Mouse (Mus musculus) retina, postnatal 1 day (tissue): ENCODE results near the gene Spg20.

ENCODE experiments used
- DNase-seq: peaks from one replicate; pipeline ENCODE4 v3.0.0-alpha.2; 2012

Spg20 gene

DNA sequence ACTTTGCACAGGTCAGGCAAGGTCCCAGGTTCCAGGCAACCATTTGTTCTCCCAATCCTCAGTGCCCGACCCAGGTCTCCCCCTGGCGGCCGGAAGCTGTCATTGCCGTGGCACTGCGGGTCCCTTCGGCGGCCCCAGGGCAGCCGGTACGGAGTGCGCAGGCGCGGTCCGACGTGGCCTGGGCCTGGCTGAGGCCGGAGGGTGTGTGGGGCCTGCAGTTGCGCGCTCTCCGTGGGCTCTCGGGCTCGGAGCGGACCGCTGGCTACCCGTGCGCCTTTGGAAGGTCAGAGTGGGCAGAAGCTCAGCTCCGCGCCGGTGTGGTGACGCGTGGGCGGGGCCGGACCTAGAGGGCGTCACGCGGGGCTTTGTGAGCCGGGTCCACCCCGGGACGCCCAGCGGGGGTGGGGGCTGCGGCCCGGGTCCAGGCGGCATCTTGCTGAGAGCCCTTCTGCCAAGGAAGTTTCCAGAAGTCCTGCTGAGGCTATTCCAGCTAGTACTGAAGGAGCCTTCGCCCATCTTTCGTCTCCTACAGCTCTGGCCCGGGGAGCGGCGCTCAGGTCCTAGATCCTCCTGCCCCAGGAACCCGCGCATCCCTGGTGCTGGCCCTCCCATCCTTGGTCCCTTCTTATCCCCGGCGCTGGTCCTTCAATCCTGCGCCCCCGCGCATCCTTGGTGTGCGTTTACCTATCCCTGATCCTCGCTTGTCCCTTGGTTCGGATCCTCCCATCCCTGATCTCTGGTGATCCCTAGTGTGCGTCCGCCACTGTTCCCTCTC, at the start of gene Spg20:
Gene Spg20 (plus strand): TSS at position 174 of the 775 bp plus-strand sequence.
- peak; percentile 94 for DNase-seq

DNA sequence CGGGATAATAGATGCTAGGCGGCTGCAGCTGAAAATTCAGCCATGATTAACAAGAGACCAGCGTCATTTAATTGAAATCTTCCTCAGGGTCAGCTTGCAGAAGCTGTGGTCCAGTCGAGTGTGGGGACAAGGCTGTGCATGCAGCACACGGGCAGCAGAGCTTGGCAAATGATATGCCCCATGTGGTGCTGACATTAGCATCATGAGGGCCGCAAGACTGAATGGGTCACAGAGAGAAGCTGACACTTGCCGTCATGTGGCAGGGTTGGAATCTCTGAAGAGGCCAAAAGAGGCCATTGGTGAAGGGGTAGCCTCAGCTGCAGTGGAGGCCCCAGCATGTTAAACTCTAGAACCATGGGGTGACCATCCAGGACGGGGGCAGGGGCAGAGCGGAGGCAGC, 49.3 kb upstream of the Spg20 start:
- DNase-seq: peak; percentile 37

DNA sequence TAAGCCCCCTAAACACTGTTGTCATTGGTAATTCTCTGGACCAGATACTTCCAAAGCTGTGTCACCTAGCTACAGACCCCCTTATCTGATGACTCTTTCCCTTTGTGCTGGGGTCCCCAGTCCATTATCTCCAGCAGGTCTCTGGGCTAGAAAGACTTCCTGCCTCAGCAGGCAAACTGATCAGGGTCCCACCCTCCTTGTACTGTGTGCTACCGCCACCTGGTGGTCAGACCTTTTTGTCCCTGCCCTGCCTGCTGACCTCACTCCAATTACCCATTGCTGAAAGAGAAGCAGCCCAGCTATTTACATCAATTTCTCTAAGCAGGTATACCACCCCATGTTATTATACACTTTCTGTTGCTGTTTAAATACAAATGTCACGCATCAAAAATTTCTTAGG, 47.5 kb upstream of the Spg20 start:
- peak; percentile 79 for DNase-seq

DNA sequence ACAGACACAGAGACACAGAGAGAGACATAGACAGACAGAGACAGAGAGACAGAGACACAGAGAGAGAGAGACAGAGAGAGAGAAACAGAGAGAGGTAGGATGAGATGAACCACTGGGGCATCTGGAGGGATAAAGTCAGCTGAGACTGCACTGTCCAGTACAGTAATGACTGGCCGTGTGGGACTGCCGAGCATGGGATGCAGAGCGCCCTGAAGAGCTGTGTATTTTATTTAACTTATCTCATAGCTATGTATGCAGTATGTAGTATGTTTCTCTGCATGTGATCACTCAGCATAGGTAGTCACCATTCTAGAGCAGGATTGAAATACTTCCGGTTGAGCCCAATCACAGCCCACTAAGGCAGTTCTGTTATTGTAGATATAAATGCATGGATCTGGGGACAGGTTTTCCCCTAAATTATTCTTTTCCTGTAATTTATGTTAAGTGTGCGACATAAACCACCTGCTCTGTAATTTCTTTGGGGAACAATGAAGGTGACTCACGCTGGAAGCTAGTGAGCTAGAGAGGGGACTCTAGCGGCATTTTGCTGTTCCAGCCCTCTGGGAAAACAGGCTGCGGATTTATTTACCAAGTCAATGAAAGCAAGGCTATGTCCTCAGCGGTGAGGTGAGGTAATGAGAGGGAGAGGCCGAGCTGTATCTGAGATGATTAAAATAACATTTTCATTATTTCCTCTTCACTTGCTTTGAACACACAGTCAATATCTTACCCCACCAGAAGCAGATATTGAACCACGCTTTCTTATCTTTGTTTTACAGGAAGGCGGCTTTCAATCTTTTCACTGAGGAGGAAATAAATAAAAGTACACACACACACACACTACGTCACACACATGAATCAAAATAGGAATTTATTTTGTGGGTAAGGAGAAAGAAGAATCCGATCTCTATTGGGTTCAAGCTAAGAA, 45.9 kb upstream of the Spg20 start:
- DNase-seq: no peak

DNA sequence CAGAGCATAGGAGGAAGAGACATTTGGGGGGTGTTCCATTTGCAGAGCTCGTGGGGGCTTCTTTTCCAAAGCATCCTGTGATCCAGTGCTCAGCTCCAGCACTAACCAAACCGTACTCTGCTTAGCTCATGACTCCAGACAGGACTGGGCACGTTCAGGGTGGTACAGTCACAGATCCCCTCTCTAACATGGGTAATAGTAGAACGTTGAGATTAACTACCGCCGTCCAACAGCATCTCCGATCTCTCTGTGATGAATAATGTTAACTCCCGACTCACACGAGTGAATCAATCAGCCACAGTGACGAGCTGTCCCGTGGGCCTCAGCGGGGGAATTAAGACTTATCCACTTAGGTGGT, 45.3 kb upstream of the Spg20 start:
- DNase-seq: no peak

DNA sequence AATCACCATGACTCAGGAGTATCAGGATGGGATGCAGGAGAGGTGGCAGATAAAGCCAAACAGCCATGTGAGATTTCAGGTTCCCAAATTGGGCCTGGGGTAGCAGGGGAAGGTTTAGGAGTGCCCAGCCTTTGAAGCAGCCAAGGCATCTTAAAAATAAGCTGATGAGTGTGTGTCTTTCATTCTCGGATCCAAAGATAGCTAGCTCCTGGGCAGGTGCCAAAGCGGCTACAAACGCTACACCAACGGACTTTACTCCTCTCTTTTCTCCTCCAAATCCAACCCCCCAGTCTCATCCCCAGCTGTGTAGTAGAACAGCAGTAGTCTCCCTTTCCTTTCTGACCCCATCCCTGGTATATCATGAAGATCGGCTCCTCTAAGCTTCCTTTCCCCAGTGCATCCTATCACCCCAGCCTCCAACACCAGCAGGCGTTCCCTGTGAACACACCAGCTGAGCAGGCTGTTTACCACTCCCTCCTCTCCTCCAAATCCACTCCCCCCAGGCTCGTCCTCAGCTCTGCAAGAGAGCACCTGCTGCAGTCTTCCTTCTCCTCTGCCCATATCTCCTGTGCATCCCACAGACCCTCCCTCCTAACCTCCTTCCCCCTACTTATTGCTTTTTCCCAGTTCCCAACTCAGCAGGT, 44.0 kb upstream of the Spg20 start:
- DNase-seq: no peak

DNA sequence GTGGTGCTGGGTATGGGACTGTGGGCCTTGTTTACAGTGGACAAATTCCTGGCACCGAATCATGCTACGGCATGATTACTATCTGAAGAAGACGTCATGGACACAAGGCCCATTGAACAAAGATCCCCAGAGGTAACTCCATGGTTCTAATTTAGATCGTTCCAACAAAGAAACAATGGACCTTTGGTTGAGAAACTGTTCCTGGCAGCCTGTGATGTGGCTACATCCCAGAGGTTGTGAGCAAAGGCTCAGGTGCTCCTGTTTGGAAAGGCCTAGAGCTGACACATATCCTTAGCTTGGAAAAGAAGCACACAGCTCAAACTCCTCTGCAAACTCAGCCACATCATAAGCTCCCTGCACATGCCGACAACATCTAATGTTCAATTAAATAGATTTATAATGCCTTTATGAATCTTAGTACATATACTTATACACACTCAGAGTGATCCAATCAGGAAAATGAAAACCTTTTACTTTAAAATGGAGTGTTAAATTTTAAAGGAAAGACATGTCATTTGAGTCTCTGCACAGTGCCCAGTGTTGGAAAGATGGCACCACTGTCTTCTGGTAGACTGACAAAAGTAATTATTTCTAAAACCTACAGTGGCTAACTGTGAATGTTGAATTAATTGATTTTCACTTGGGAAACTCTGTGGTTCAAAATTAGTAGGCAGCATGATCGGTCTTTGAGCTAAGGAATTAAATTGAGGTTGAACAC, 37.2 kb upstream of the Spg20 start:
- peak; percentile 38 for DNase-seq

DNA sequence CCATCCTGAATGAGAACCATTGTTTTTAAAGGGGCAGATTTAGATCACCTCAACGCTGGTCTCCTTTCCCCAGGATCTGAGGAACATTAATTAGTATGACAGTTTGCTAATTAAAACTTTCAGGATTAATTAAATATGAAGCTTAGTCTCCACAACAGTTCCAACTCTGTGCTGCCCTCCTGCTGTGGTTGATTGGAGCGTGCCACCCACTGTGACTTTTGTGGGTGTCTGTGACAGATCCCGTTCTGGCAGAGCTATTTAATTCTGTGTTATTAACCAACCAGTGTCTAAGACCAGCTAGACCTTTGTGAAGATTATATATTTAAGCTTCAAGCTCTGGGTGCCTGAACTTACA, 36.6 kb upstream of the Spg20 start:
- peak; percentile 94 for DNase-seq

DNA sequence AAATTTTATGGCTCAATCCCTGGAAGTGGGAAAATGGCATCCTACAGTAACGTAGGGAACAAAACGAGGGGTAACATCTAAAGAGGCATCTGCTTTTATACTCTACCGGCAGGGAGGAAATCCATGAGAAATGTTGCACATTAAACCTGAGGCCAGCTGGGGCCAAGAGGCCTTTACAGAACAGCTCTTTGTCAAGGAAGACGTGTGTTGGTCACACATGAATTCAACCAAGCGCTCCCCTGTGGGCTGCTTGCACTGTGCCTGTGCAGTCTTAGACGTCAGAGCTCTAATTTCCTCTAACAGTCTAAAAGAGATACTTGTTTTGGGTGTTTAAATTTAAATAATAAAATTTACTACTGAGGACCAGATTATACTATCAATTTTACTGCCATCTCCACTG, 33.7 kb upstream of the Spg20 start:
- DNase-seq: no peak

DNA sequence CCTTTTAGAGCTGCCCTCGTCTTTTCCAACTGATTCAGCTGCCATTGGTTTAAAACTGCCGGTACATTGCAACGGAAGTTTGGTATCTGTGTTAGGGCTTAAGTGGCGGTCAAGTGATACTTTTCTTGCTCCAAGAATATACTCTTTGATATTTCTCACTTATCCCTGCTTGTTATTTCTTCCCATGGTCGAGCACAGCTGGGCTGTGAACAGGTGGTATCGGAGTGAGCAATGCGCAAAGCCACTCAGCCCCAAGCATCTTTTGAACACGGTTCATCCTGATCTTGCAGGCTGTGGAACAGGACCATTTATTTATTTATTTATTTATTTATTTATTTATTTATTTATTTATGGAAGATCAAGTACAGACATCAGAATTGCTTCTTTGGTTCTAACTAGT, 32.3 kb upstream of the Spg20 start:
- DNase-seq: no peak

DNA sequence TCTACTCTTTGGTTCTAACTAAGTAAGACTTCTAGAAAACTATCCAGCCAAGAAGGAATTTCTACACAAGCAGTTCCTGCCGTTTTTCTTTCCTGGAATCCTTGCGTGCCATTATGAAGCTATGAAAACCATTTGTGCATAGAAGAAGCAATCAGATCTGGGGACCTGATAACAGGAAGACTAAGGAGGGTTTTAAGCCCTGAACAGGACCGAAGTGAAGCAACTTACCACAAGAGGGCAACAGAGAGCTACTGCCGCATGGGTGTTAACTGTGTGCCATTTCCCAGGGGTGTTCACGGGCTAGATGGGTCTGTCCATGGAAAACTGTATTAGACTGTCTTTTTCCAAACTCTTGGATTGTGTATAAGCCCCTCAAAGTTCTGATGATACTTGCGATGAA, 31.9 kb upstream of the Spg20 start:
- peak; percentile 86 for DNase-seq

DNA sequence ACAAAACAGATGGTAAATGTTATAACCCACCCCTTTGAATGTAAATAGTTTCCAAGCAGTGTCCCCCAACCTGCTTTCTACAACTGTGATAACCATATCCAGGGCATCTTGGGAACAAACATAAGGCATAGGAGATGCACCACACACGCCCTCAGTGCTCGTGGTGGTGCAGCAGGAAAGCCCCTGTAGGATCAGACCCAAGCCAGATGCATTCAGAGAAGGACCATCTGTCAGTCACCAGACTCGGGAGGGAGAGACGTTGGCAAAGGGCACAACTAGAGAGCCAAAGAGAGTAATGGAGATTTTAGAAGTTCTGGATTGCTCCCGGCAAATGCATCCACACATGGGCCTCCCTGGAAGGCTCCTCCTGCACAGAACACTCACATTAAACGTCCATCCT, 27.1 kb upstream of the Spg20 start:
- DNase-seq: no peak

DNA sequence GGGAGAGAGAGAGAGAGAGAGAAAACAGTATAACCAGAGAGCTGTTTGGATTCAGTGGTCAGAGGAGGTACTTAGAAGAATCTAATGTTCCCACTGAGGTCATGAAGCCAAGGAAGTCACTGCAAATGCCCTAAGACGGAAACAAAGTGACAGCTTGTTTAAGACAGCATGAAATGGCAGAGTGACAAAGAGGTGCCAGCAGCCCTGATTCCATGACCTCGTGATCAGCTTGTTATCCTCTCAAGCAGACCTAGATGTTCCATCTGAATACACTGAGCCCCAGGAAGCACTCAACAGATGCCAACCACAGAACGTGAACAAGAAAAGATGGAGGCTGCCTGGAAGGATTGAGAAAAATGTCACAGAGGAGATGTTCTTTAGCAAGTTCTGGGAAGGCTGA, 26.2 kb upstream of the Spg20 start:
- peak; percentile 36 for DNase-seq

DNA sequence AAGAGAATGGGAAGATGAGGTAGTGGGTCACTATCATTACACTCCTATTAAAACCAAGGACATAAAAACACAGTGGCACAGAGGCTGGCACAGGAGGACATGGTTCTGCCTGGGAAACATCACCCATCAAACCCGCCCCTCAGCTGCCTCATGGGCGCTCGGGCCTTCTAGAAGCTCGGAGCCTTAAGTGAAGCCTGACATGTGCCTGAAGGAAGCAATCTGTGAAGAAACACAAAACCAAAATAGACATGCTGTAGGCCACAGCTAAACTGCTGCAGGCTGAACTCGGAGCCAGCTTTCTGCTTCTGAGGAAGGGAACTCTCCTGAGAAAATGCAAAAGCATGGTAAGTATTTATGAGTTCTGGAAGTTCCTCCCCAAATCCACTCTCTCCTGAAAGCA, 25.0 kb upstream of the Spg20 start:
- DNase-seq: no peak

DNA sequence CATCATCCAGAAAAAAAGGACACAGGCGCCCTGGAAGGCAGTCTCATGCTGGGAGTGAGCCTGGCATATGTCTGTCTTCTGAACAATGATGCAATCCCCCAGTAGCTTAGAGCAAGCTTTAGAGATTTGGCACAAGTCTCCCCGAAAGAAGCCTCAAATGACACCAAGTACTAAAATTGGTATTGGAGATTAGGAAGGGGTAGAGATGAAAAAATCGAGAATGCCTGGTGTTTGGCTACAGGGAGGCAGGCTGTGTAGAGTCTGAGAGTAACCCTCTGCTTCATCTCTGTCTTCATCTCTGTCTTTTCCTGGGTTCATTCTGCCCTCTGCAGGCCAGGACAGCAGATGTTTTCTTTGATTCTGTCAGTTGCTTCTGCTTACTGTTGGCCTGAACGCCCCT, 24.5 kb upstream of the Spg20 start:
- DNase-seq: no peak

DNA sequence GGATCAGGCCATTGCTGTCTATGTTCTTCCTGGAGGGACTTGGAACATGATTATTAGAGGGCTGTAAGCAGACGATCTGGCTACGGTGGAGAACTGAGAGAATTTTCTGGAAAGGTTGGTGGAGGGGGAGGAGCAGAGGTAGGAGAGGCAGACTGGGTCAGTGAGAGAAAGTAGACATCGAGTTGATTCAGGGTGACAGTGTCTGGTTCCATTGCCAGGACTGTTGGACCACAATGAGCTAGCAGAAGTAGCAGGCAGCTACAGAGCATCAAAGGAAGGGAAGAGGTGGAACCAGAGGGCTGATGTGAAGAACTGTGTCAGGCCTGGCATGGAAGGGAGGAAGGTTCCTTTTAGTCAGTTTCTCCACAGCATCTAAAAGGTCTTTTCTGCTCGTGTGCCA, 23.5 kb upstream of the Spg20 start:
- no peak for DNase-seq

DNA sequence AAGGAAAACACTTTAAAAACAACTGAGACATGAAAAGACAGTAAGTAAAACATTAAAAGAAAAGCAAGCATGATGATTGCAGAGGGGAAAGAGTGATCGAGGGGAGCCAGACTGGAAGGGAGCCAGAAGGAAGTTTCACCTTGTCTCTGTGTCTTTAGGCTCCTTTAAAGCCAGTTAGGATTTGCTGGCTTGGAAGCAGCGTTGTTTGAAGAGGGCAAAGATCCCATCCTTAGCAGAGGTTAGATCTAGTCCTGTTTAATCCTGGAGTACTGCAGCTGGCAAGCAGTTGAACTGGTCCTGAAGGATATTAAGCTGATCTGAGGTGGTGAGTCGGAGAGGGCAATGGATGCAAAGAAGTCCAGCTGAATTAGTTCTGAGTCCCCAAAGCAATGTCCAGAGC, 23.1 kb upstream of the Spg20 start:
- no peak for DNase-seq

DNA sequence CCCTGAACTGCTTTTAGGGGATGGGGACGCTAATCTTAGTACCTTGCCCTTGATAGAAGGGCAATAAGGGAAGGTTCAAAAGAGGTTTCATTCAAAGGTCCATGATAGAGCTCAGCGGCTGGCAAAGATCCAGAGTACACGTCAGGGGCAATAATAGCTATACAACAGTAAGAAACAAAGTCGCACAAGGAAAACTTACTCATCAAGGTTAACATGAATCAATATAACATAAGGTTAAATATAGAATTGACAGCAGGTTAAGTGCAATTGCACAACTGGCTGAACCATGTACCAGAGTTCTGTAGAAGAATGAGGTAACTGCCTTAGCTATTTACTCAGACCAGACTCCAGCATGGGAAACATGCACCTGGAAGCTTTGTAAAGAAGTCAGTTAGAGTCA, 22.6 kb upstream of the Spg20 start:
- DNase-seq: no peak

DNA sequence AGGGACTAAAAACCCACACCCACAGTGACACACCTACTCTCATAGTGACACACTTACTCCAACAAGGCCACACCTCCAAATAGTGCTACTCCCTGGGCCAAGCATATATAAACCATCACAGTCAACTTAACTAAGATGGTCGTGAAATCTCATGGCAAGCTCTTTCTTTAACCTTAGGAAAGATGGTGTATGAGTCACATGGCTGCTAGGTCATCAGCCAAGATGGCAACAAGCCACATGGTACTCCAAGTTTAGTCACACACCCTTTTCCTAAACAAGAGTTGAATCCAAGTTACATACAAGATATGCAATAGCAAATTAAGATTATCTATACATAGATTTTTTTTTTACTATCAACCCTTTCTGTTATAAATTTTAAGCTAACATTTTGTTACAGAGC, 18.7 kb upstream of the Spg20 start:
- DNase-seq: no peak

DNA sequence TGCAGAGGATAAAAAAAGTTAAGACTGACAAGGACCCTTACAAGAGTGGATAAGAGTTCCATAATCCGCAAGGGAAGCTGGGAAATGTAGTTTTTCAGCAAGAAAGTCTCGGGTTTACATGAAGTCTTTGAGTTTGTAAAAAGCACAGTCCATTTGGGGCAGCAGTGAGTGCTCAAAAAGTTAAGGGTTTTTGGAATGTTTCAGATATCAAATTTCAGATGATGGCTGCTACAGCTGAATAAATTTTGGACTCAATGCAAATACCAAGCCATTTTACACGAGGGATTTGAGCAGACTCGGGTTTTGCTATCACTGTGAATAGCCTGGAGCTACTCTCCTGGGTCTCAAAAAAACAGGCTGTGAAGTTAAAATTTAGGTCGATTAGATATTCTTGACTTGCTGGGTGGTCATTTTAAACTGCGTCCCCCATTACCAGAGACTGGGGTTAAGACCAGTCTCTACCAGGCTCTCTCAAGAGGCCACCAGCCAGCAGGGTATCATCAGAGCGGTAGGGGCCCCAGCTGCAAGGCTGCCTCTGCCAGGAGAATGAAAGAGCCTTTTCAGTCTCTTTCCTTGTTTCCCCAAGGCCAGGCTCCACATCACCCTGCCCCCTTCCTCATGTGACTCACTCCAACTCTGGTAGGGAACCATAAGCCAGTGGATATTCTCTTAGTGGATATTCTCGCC, 15.8 kb upstream of the Spg20 start:
- peak; percentile 56 for DNase-seq

DNA sequence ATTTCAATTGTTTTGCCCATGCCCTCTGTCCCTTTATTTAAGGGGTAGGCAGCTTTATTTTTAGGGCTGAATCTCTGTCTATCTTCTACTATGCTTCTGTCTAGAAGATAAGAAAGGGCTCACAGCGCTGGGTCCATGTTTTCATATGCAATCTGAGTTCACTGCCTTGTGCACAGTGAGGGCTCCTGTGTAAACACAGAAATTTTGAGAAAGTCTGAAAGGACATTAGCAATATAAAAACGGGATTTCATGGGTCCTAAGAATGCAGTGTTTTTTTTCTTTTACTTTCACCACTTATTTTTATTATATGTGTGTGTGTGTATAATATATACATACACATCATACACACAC, 15.3 kb upstream of the Spg20 start:
- DNase-seq: no peak

DNA sequence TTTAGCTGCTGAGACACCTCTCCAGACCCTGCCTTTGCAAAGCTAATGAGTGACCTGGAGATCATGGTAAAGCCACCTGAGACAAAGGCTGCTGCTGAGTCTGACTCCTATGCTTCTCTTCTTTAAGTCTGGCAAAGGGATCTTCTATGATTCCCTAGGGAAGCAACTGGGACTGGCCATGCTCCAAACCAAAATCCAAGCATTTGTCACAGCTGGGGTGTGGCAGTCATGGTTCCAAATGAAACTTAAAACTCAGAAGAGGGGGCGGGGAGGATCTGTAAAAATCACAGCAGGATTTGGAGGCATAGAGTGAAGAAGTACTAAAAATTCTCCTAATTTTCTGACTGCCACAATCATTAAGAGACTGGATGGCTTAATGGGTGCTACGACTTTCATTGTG, 14.7 kb upstream of the Spg20 start:
- no peak for DNase-seq

DNA sequence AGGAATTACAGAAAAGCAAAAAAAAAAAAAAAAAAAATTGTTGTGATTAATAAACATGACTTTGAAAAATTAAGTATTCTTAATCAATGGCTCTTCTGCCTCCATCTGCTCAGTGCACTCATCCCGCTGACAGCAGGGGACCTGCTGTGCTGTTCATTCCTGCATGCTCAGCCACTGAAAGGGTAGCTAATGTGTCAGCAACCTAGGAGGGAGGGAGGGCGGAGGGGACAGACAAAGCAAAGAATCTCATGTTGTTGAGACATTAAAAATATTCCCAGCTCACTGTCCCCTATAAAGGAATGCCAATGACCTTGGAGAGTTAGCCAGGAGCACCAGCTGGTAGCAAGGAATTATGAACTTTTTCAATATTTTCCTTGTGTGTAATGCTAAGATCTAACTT, 13.9 kb upstream of the Spg20 start:
- DNase-seq: peak; percentile 60
